Mouse (Mus musculus): ENCODE measurements at regions not wholly inside any gene's neighbourhood (a gene's known extent, or its start where the extent isn't known, plus 50 kb on each side); places are given as distances from the start of the nearest gene placed in this dataset.

DNA sequence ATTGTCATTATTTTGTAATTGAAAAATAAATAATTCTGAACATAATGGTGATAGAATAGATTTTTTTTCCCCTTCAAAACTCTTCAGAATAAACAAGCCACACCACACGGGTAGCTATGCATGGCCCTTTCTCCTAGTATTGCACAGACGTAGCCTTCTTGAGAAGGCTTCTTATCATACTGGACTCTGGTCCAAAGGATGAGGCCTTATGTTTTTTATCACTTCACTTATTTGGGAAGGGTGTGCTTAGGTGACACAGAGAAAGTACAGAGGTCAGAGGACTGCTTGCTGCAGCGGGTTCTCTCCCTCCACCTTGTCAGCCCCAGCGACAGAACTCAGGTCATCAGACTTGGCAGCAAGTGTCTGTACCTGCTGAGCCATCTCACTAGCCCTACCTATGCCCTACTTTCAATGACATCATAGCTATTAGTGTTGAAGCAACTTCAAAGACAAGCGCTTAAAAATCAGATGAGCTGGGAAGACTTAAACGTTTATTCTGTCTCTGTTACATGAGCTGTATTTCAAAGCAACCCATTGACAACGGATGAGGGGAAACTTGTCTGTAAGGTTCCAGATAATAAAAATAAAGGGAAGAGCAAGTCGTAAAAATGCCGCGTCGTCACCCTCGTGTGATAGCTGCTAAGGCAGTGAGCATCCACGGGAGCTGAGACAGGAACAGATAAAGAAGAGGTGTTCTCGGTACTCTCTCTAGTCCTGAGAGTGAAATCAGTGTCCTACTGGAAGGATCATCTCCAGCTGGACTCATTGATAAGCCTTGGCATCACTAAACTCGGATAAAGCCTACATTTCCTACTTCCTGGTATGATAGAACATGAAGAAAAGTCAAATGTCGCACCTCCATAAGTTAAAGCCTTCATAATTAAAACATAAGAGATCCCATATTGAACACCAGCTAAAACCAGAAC is 226.2 kb downstream of the Sp3 start:
- no peak overlapping the region for H3K4me3 ChIP-seq (ENCODE audit: low read depth, low read length)
- TF ChIP-seq CTCF (IDR thresholded peaks at IDR 0.05; ENCODE audit: low read depth, low read length) (no peak), POLR2A (IDR thresholded peaks at IDR 0.05; ENCODE audit: insufficient read depth, low read length) (no peak), EP300 (IDR thresholded peaks at IDR 0.05; ENCODE audit: insufficient read depth, low read depth, low read length) (no peak)
- H3K27me3 ChIP-seq (ENCODE audit: control insufficient read depth, insufficient read depth, low read length, poor library complexity, severe bottlenecking): no peaks in the 10 kb centered on the region
- no peaks in the 10 kb centered on the region for H3K36me3 ChIP-seq (ENCODE audit: control insufficient read depth, insufficient read depth, low read length, poor library complexity, severe bottlenecking)
- no peaks in the 10 kb centered on the region for H3K4me1 ChIP-seq (ENCODE audit: control insufficient read depth, insufficient read depth, low read length)
- no peak overlapping the region for H3K9ac ChIP-seq (ENCODE audit: low read depth, poor library complexity, severe bottlenecking)
- no peaks in the 10 kb centered on the region; the same call in 1 of the 2 replicates for H3K9me3 ChIP-seq (replicated peaks; ENCODE audit: control insufficient read depth, insufficient read depth, low read length, poor library complexity, severe bottlenecking)
- H3K27ac ChIP-seq (ENCODE audit: insufficient read depth, low read length): no peak overlapping the region

DNA sequence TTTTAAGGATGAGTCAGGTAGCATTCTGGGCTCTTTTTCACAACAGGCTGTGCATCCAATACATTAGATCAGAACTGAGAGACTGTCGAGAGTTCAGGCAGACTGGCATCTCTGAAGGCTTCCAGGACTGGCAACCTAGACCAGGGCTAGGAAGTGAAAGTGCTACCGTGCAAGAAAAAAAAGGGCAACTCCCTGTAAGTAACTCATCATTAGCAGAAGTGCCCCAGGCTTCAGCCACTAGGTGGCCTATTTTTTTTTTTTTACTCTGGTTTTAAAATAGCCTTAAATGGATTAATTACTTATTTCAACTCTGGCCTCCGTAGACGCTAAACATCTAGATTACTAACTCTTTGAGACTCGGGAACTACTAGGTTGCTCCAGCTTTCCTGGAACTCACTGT is 216.8 kb downstream of the Sp3 start:
- Histone ChIP-seq H3K4me1 (ENCODE audit: control insufficient read depth, insufficient read depth, low read length) (no peaks in the 10 kb centered on the region), H3K36me3 (ENCODE audit: control insufficient read depth, insufficient read depth, low read length, poor library complexity, severe bottlenecking) (no peaks in the 10 kb centered on the region), H3K9ac (ENCODE audit: low read depth, poor library complexity, severe bottlenecking) (no peak overlapping the region), H3K27ac (ENCODE audit: insufficient read depth, low read length) (no peak overlapping the region), H3K27me3 (ENCODE audit: control insufficient read depth, insufficient read depth, low read length, poor library complexity, severe bottlenecking) (no peaks in the 10 kb centered on the region), H3K9me3 (replicated peaks; ENCODE audit: control insufficient read depth, insufficient read depth, low read length, poor library complexity, severe bottlenecking) (no peaks in the 10 kb centered on the region), H3K4me3 (ENCODE audit: low read depth, low read length) (no peak overlapping the region)
- TF ChIP-seq POLR2A (IDR thresholded peaks at IDR 0.05; ENCODE audit: insufficient read depth, low read length): no peak
- TF ChIP-seq CTCF (IDR thresholded peaks at IDR 0.05; ENCODE audit: low read depth, low read length): no peak
- no peak for TF ChIP-seq EP300 (IDR thresholded peaks at IDR 0.05; ENCODE audit: insufficient read depth, low read depth, low read length)

DNA sequence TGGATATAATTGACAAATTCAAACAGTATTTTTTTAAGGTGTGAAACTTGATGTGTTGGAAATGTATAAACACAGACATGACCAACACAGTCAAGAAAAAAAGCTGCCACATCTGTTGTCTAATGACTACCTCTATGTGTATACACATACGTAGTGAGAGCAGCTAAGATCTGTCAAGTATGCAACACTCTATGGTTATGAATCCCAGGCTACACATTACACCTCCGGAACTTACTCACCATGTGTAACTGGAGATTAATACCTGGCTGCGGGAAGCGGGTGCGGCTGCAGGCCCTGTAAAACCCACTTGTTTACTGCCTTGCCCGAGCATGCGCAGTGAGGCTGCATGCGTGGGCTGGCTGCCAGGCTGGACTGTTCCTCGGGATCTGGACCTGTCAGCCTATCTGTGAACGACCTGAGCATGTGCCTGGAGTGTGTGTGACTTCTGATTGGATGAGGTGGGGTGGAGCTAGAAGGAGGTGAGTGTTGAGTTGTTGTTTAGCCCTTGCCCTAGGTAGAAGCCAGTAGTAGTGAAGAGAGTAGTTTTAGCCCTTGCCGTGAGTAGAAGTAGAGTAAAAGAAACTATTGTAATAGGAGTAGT is 211.1 kb downstream of the Sp3 start:
- H3K9ac ChIP-seq (ENCODE audit: low read depth, poor library complexity, severe bottlenecking): no peak overlapping the region
- H3K36me3 ChIP-seq (ENCODE audit: control insufficient read depth, insufficient read depth, low read length, poor library complexity, severe bottlenecking): no peaks in the 10 kb centered on the region
- no peak overlapping the region for H3K27ac ChIP-seq (ENCODE audit: insufficient read depth, low read length)
- TF ChIP-seq EP300 (IDR thresholded peaks at IDR 0.05; ENCODE audit: insufficient read depth, low read depth, low read length) (no peak), CTCF (IDR thresholded peaks at IDR 0.05; ENCODE audit: low read depth, low read length) (no peak), POLR2A (IDR thresholded peaks at IDR 0.05; ENCODE audit: insufficient read depth, low read length) (no peak)
- H3K9me3 ChIP-seq (replicated peaks; ENCODE audit: control insufficient read depth, insufficient read depth, low read length, poor library complexity, severe bottlenecking): no peaks in the 10 kb centered on the region
- no peak overlapping the region for H3K4me3 ChIP-seq (ENCODE audit: low read depth, low read length)
- H3K27me3 ChIP-seq (ENCODE audit: control insufficient read depth, insufficient read depth, low read length, poor library complexity, severe bottlenecking): no peaks in the 10 kb centered on the region
- no peaks in the 10 kb centered on the region for H3K4me1 ChIP-seq (ENCODE audit: control insufficient read depth, insufficient read depth, low read length)

DNA sequence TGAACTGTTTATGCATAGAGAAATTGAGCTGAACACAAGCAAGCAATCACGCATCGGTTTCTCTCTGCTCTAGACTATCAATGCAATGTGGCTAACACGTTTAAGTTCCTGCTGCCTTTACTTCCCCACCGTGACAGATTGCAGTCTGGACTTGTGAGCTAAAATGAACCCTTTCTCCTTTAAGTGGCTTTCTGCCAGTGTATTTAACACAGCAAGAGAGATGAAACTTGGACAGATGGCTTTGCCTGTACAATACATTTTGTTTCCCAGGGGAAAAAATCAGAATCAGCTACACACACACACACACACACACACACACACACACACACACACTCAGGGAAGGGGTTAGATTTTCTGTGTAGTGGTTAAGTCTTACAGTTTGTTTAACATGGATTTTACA is 206.8 kb downstream of the Sp3 start:
- Histone ChIP-seq H3K9me3 (replicated peaks; ENCODE audit: control insufficient read depth, insufficient read depth, low read length, poor library complexity, severe bottlenecking) (no peaks in the 10 kb centered on the region), H3K9ac (ENCODE audit: low read depth, poor library complexity, severe bottlenecking) (no peak overlapping the region), H3K36me3 (ENCODE audit: control insufficient read depth, insufficient read depth, low read length, poor library complexity, severe bottlenecking) (no peaks in the 10 kb centered on the region), H3K27ac (ENCODE audit: insufficient read depth, low read length) (no peak overlapping the region), H3K4me1 (ENCODE audit: control insufficient read depth, insufficient read depth, low read length) (no peaks in the 10 kb centered on the region), H3K27me3 (ENCODE audit: control insufficient read depth, insufficient read depth, low read length, poor library complexity, severe bottlenecking) (no peaks in the 10 kb centered on the region), H3K4me3 (ENCODE audit: low read depth, low read length) (no peak overlapping the region)
- TF ChIP-seq EP300 (IDR thresholded peaks at IDR 0.05; ENCODE audit: insufficient read depth, low read depth, low read length) (no peak), CTCF (IDR thresholded peaks at IDR 0.05; ENCODE audit: low read depth, low read length) (no peak), POLR2A (IDR thresholded peaks at IDR 0.05; ENCODE audit: insufficient read depth, low read length) (no peak)

DNA sequence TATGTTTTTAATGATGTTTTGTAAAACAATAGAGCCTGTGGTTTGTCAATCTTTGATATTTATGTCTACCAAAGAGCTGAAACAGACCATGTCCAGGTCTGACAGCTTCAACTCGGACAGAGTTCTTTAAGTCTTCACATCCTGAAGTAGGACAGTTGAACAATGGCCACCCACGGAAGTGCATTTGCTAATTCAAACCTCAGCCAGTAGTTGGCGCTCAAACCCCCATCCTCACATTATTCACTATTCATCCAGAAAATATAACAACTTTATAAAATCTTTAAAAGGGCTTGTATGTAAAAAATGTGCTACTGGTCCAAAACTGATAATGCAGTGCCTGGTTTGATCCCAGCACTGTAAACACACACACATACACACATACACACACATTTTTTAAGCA is 202.9 kb downstream of the Sp3 start:
- H3K36me3 ChIP-seq (ENCODE audit: control insufficient read depth, insufficient read depth, low read length, poor library complexity, severe bottlenecking): no peaks in the 10 kb centered on the region
- TF ChIP-seq EP300 (IDR thresholded peaks at IDR 0.05; ENCODE audit: insufficient read depth, low read depth, low read length): no peak
- TF ChIP-seq CTCF (IDR thresholded peaks at IDR 0.05; ENCODE audit: low read depth, low read length): no peak
- no peak for TF ChIP-seq POLR2A (IDR thresholded peaks at IDR 0.05; ENCODE audit: insufficient read depth, low read length)
- H3K9ac ChIP-seq (ENCODE audit: low read depth, poor library complexity, severe bottlenecking): no peak overlapping the region
- H3K4me1 ChIP-seq (ENCODE audit: control insufficient read depth, insufficient read depth, low read length): no peaks in the 10 kb centered on the region
- no peak overlapping the region for H3K27ac ChIP-seq (ENCODE audit: insufficient read depth, low read length)
- no peak overlapping the region for H3K4me3 ChIP-seq (ENCODE audit: low read depth, low read length)
- H3K9me3 ChIP-seq (replicated peaks; ENCODE audit: control insufficient read depth, insufficient read depth, low read length, poor library complexity, severe bottlenecking): no peaks in the 10 kb centered on the region
- H3K27me3 ChIP-seq (ENCODE audit: control insufficient read depth, insufficient read depth, low read length, poor library complexity, severe bottlenecking): no peaks in the 10 kb centered on the region
